Mouse (Mus musculus) skeletal muscle tissue, adult 2 months (tissue): ENCODE results near the gene Fig4.

Source experiments
- DNase-seq: peaks from one replicate; pipeline ENCODE4 v3.0.0-alpha.2; 2012; ENCODE audit warnings: low read depth, low spot score

Fig4 gene

DNA sequence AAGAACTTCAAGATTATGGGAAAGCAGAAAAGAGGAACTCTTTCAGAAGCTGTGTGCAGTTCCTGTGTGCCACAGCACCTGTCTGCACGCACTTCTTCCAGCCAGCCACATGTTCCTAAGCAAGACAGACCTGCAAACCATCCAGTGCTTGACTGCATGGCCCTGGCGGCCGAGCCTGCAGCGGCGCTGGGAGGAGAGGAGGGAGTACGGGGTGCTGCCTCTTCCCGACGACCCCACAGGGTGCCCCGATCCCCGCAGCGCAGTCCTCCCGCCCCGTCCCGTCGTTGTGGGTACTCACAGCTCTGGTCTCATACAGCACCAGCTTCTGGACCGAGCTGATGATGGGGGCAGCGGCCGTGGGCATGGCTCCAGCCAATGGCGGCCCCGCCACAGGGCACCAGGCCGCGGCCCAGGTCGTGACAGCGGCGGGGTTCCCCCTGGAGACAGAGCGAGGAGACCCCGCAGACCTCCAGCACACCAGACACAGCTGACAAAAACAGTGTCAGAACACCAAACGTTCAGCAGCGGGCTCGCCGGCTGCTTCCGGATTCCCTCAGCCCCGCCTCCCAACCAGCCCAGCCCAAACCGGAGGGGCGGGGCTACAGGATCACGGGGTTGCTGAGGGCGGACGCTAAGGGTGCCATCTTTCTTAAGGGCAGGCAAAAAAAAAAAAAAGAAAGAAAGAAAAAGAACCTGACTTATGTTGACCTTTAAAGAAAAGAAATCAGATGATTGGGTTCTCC is at the start of gene Fig4:
Gene Fig4, minus strand, starts transcription at position 572 of the 743 bp plus-strand sequence.
- DNase-seq = peak; percentile 77

DNA sequence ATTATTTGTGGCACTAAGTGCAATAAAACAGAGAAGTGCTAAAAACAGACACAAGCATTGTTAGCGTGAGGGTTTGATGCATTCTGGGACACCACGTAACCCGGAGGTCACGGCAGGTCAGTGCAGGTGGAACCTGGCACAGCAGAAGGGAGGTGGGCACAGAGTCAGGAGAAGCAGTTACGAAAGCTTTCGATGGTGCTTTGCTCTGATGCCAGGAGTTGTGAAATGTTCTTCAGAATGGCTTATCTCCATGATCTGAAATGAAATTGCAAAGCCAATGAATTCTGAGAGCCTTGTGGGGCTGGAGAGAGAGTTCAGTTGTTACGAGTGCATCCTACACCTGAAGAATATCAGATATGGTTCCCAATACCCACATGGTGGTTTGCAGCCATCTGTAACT is 38.3 kb upstream of the Fig4 start:
- DNase-seq = no peak

DNA sequence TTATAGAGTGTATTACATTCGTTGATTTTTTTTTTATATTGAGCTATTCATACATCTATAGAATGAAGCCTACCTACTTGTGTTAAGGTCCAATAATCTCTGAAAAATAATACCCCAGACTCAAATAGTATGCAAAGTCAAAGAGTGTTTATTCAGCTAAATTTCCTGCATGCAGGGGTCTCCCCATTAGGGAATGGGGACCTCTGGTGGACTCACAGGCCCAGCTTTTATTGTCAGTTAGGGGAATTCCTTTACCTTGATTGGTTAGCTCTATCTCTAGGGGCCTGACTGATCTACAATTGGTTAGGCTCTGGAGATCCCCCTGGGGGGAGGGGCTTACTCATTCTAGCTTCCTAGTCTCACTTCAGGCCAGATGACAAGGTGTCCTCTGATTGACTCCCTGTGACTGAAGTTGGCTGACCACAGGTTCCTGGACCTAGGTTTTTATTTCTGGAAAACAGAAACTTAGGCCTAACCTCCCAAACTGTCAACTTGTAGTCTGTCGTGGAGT is 29.5 kb upstream of the Fig4 start:
- DNase-seq = no peak

DNA sequence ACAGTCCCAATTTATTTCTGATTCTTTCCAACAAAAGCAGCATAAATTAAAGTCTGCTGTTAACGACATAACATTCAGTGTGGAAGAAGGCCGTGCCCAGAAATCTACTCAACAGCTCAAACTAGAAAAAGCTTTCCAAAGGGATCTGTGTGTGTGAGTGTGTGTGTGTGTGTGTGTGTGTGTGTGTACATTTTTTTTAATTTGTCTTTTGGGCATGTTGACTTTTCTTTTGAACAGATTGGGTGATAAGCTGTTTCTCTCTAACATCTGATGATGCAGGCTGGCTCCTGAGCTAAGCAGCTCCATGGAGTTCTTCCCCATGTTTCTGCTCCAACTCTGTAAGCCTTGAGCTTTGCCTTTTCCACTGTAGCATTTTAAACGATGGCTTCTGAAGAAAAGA is 12.8 kb upstream of the Fig4 start:
- DNase-seq = no peak

DNA sequence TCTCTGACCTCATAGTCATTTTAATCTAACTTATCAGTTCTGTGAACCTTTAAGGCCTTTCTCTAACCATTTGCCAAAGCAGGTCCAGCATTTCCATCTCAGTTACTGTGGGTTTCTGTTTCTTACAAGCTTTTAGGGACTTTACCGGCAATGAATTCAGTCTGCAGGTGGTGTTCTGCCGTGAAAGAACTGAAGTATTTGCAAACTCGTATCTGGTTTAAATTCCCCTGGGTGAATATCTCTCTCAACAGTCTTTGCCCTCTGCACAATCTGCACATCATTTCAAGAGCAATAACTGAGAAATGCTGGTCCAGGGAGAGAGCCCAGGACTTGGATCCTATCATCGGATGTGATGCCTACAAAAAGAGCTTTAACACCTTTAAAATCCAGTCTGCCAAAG is 5.1 kb upstream of the Fig4 start:
- no peak for DNase-seq

DNA sequence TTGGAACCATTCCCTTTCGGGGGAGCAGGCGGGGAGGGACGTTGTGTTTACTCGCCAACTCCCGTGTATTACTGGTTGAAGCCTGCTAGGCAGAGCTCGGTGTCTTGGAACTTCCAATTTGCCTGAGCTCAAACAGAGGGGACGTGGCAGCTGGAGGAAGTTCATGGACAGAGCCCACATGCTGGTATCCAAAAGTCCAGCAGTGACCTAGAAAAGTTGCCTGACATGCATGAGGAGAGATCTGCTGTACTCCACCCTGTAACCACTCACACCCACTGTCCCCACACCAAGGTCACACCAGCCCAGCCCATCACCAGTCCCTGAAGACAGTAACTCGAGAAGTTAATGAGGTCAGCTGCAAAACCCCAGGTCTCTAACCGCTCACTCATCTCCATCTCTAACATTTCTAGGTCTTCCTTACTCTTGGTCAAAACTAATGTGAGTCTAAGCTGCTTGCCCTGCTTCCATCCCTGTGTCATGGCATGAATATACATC is 1.9 kb upstream of the Fig4 start:
- DNase-seq = peak; percentile 52

DNA sequence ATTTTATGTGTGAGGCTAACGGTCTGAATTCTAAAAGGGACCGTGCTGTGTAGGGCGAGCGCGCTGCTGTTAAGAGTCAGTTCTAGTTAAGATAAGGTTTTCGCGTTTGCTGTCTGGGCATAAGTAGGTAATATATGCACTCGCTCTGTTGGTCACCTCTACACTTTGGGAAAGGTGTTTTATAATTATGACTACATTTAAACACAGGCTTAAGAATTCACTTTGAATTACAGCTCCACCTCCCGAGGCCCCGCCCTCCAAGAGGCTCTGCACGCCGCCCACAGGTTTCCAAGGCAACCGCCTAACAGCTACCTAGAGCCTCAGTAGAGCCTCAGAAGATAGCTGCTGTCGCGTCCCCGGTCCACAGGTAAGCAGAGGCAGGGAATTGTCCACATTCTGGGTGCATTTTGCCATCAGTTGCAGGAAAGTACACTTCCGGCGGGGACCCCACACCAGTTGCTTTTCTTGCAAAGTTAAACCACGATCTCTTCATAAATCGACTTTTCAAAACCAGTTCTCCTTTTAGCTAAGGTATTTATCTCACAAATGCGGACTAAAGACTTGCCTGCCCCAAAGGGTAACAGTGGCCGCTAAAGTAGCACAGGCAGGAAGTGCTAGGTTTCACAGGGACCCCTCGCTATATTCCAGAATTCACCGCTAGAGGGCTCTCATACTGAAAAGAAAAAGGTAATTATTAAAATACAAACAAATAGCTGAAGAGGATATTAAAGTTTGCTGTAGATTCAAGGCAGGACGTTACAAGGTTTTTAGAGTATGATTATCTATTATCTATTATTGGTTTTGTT is 782 bp upstream of the Fig4 start, which contains the start of gene Ak9:
Gene Ak9, plus strand, starts transcription at position 342 of the 806 bp plus-strand sequence.
- DNase-seq = peak; percentile 71

DNA sequence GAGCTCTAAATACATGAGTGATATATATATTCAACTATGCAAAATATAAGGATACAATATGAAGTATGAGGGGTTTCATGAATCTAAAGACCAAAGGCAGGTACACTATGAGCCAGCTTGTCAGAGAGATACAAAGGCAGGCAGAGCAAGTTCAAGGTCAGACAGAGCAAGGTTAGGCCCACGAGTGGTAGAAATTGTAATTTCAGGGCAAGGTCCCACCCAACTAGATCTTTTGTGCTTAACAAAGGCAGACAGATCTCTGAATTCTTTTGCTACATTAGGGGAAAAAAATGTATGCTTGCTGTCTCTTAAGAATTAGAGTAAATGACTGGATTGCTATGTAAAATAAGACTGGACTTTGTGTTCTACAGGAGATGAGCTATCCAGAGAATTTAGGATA is 2.9 kb downstream of the Fig4 start:
- DNase-seq = no peak

DNA sequence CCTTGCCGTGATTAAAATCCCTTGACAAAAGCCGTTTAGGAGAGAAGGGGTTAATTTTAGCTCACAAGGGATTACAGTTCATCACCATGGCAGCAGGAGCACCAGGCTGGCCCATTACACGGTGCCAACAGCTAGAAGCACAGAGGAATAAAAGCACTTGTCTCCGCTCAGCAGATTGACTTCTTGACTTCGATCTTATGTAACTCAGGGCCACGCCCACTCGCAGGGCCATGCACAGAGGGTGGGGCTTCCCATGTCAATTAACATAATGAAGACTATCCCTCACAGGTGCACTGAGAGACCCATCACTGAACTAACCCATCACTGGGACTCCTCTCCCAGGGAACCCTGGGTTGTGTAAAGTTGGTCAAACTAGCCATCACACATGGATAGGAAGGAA is 7.9 kb downstream of the Fig4 start:
- no peak for DNase-seq

DNA sequence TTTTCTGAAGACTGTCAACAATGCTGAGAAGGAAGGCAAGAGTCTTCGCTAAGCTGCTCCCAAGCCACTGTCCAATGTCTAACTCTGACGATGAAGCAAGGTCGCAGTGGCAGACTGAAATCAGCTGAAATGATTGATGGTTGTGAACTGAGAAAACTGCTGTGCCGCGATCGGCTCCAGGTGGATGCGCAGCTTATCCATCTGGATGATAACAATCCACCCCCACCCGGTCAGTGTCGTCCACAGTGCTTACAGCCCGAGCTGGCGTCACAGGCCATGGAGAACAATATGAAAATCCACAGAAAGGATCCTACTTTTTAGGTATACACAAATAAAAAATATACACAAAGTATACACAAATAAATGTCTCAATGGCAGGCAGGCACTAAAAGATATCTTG is 8.3 kb downstream of the Fig4 start:
- no peak for DNase-seq

DNA sequence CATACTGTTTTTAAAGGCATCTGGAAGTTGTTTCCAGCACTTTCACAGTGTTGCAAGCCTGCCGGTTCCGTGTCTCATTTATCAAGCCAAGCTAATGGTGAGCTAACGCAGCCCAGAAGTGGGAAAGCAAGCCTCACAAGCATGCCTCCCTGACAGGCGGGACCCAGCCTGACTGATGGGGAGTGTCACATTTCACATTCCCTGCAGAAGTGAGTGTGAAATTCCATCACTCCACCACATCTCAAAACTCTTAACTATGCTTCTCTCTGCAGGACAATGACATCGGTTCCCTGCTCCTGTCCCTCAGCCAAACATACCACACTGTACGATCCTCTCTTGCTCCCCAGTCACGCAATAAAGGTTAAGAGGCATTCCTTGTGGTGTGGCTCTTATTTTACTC is 10.0 kb downstream of the Fig4 start:
- no peak for DNase-seq

DNA sequence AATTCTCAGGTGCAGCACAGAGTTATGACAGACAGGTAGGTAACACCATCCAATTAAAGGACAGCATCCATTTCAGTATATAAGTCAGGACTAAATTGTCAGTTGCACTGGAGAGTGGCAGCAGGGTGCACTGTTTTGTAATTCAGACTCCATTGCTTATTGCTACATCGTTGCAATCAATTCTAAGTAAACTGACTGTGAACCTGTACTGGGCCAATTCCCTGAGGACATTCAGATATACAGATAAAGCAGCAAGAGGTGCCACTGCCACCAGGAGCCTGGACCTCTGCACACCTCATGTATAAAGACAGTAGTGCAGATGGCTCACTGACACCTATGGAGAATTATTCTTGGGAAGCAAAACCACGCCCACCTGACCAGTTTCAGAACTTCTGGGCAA is 12.0 kb downstream of the Fig4 start:
- DNase-seq = no peak

DNA sequence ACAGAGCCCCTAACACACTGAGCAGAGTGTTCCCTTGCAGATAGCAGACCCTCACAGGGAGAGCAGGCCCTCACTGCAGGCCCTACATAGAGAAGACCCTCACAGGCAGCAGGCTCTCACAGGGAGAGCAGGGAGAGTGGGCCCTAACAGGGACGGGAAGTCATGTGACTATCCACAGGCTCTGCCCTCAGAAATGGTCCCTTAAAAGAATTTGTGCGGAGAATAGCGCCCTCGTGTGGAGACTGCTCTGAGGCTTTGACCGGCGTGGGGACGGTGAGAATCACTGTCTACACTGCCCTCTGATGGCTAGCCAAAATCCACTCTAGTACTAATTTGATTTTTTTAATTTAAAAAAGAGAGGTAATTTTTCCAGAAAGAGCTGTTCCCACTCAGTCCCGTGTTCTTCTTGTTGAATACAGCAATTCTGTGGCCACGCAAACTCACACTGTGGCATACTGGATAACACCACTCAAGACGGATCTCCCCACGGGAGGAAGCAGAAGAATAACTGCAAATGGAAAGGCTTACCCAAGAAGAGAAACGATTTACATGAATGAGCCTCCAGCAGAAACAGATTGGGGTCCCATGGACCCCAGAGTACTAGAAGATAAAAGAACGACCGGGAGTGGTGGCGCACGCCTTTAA is 14.2 kb downstream of the Fig4 start:
- peak; percentile 53 for DNase-seq

DNA sequence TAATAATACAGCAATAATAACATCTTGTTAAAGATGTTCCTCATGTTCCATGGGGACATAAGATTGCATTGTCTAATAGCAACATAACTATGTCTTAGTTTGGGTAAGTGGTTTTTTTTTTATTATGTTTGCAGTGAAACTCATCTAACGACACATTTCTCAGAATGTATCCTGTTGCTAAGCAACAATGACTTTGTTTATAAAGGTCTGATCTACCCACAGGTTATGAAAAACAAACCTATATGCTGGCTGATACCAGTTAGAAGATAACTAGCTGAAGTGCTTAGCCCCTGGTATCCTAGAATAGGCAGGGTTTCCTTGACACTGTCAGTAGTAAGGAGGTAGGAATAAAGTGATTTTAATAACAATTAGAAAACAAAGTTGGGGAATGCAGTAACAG is 15.0 kb downstream of the Fig4 start:
- DNase-seq = no peak

DNA sequence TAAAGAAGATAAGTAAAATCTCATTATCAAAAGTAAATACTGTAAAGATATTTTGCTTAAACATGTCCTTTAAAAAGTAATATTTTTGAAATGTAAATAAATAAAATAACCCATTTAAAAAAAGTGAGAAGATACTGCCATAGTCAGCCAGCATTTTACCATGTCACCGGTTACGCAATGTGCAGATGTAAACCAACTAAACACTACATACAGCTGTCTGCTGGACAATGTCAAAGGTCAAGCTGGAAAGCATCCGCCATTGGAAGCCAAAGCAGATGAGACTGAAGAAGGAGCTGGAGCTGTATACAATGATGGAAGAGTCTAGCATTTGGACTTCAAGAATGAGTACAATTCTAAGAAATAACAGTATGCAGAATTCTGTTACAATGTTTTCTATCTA is 15.4 kb downstream of the Fig4 start:
- no peak for DNase-seq

DNA sequence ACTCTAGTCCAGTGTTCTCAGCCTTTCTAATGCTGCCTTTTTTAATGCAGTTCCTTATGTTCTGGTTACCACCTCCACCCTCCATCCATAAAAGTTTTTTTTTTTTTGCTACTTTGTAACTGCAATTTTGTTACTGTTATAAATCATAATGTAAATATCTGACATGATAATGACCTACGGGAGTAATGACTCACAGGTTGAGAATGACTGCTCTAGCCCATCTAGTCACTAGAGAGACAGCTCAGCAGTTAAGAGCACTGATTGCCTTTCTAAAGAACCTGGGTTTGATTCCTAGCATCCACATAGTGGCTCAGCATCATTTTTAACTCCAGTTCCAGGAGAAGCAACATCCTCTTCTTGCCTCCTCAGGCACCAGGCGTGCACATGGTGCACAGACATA is 21.0 kb downstream of the Fig4 start:
- DNase-seq = no peak

DNA sequence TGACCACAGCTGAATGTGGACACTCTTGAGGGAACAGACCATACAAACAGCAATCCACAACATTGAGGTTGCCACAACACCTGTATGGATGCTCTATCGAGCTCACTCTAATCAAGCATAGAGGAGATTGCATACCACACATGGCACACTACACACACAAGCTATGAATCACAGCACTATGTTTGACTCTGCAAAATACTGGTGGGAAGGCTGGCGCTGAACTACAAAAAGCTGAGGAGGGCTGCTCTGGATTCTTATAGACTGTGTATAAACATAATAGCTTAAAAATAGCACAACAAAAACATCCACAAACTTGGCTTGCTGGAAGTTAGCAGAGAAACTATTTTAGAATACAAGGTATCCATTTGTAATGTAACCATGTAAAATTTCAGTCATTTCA is 22.3 kb downstream of the Fig4 start:
- no peak for DNase-seq

DNA sequence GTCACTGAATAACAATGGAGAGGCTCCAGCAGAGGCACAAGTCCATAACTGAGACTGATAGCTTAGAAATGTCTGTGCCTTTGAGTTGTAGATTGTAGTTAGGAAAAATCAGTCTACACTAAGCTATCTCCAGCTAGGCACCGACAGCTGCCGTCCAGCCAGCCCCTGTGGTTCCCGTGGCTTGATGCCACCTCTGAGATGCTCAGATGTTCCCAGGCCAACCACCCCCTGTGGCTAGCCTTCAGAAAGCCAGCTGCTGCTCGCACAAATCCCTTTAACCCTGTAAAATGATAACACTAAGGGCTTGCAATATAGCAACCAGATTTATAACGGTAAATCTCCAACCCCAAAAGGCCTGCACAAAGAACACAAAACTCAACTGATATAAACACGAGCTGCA is 22.9 kb downstream of the Fig4 start:
- no peak for DNase-seq

DNA sequence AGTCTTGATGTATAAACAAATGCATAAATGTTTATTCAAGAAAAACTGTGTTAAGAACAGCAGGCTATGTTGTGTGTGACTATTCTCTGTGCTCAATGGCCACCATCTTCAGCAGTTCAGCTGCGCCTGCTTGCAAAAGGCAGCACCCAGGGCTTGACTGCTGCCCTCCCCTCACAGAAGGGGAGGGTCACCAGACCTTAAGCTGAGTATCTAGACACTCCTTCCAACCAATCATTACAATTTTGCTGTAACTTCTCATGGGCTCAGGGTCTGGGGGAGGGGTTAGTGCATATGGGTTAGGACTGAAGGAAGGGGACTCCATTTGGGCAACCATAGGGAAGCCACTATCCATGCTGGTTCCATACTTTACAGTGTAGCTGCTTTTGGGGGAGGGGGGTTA is 24.3 kb downstream of the Fig4 start:
- DNase-seq = no peak

DNA sequence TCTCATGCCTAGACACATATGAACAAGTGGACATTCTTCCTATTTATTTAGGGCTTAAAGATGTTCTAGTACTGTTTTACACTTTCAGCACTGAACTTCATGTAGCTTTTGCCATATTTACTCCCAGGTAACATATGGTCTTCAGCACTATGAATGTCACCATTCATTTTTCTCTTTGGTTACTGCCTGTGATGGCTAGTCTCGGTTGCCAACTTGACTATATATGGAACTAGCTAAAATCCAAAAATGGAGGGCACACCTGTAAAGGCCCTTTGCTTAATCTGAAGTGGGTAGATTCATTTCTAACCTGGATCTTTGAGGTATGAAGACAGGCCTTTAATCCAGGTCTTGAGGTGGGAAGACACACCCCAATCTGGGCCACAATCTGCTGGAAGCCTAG is 28.2 kb downstream of the Fig4 start:
- no peak for DNase-seq

DNA sequence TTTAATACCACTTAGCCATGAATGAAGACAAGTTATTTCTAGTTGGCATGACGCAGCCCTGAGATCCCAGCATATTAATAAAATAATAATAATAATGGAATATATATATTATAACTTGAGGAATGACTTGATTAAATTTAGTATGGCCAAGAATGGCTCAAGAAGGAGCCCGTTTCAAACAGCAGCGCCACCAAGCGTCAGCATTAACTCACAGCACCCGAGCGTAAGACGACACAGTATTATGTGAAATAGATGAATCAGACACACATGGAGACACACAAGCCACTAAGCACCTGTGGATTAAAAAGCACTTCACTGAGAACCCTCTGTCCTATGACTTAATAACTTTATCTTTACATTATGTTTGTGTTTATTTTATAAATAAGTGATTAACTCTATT is 31.2 kb downstream of the Fig4 start:
- no peak for DNase-seq

DNA sequence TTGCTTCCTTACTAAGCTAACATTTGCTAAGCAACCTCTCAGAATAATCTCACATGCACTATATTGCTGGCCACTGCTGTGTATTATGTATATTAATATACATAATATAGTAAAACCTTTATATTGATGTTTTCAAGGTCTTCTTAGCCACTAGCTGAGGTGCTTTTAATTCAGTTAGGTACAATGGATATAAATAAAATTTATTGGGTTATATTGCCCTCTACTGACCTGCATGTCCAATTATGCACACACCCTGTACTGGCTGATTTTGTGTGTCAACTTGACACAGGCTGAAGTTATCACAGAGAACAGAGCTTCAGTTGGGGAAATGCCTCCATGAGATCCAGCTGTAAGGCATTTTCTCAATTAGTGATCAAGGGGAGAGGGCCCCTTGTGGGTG is 41.2 kb downstream of the Fig4 start:
- no peak for DNase-seq
